Mouse (Mus musculus) liver, adult (tissue): ENCODE data around the gene Pros1.
A peak's percentile ranks its signal among the peaks of the same experiment; 100 is the strongest.

Source experiments
- GATA4 ChIP-seq: IDR thresholded peaks from 2 replicates; pipeline ENCODE4 v1.6.1; 2014; ENCODE audit warnings: mild to moderate bottlenecking, low read length; ENCODE audit not compliant: insufficient replicate concordance

The Pros1 gene

DNA sequence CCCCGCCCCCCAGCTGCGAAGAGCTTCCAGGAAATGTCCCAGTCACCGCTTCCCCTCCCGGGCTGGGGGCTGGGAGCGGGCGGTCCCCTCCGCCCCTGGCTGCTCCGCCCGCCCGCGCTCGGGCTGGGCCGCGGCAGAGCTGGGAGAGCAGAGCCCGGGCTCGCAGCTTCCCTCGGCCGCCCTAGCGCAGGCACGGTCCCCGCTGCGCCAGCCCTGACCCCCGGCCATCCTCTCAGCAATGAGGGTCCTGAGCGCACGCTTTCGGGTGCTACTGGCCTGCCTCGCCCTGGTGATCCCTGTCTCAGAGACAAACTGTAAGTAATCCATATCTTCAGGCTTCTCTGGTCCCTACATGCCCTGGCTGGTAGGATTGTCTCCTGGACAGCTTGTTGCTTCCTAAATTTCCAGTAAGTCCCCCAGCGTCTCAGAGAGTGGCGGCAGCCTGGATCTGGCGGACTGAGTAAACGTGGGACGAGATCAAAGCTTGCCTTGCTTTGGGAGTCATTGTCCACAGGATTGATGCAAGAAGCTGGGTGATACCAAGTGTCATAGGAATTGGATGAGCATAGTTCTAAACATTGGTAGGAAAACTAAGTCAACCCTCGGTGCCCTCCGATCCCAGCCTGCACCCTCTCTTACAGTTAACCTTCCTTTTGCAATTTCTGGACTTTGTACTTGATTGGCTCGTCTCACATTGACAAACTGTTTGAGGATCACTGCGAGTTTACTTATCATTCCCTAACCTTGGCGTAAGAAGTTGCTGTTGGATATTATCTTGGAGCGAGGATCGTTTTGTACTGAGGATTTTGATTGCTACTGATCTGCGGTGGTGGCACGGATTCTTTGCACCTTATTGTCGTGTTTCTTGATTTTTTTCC is at the start of gene Pros1:
Gene Pros1, plus strand, starts transcription at position 117 of the 878 bp plus-strand sequence.
- peak; percentile 65 for TF ChIP-seq GATA4

DNA sequence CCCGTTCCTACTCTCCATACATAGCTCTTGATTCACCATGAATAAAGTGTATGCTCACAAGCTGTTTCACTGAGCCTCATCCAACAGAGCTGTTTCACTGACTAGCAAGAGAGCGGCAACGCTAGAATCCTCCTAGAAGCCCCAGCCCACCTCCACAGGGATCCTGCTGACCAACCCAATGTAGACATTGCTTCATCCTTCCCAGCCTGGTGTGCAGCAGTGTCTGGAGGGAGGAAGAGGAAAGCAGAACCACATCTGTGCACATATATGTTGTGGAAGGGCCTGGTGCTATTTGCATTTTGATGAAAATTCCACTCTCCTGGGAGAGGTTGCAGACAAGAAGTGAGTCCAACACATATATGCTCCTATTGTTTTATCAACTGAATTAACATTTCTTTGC is 49.5 kb upstream of the Pros1 start:
- TF ChIP-seq GATA4 = no peak

DNA sequence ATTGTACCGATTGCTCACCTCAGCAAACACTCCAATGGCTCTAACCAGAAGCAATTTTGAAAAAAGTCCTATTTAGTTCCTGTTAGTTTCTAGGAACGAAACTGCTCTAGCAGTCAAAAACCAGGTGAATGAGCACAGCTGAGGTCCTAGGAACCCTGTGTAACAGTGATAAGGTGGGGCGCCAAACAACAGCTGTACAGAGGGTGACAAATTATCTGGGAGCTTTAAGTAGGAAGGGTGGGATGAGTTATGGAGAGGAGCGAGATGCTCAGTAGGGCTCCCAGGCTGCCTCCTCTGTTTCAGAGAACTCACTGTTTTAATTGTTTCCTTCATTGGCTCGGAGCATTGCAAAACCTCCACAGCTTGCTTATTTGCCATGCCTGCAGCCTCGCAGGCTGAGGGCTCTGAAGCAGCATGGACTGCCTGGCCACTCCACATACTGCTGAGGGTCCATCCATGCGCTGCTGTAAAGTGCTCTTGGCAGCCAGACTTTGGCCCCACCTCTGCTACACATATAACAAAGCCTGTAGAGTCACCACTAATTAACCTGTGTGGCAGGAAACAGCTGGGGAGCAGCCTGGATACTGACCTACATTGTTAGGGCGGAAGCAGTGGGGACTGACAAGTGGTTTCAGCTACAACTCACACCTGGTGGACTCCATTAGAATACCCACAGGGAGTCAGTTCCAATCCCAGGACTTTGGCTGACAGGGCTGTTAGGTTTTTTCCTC is 46.7 kb upstream of the Pros1 start:
- TF ChIP-seq GATA4 = no peak

DNA sequence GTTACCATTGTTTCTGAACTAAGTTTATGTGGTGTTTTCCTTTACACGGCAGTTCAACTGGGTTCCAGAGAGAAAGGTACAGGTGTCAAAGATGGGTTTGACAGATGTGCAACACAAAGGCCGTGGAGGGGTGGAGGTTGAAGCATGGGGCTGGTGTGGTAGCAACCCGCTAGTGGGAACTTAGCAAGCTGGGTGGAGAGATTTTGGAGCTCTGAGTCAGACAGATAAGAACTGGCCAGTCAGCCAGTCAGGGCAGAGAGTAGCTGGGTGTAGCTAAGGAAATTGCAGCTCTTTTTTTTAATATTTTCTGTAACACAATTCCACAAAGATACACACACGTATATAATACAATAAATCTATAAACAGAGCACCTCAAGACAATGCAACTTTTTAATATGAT is 43.3 kb upstream of the Pros1 start:
- no peak for TF ChIP-seq GATA4

DNA sequence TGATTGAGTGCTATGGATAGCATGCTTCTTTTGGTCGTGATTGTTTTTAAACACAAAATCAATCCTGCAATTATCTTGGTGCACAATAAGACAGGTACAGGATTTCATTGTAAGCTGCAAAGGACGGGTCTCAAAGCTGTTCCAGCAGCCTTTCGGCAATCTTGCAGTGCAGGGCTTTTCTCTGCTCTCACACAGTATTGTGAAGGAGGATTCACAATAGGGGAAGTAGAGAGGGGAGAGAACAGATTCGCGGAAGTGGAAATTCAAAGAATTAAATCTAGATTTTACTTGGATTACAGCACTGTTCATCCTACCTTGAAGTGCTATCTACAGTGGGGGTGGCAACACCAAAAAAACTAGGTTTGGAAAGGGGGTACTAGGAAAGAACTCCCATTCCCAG is 40.3 kb upstream of the Pros1 start:
- TF ChIP-seq GATA4 = no peak

DNA sequence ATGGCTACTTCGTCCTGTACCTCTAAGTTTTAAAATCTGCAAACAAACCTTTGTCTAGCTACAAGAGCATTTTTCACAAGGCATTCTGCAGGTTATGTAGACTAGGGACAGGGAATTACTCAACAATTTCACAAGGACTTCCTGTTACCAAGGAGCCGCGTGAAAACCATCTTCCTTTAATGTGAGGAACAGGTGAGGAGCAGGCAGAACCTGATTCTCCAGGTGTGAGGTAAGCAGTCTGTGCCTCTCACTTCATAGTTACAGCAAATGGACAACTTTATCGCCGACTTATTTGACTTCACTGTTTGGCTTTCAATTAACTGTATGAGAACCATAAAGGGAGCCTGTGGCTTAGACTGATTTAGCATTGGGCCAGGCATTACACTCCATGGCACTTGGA is 39.6 kb upstream of the Pros1 start, which contains the start of gene Stx19:
Gene Stx19, plus strand, starts transcription at position 186 of the 400 bp plus-strand sequence.
- no peak for TF ChIP-seq GATA4

DNA sequence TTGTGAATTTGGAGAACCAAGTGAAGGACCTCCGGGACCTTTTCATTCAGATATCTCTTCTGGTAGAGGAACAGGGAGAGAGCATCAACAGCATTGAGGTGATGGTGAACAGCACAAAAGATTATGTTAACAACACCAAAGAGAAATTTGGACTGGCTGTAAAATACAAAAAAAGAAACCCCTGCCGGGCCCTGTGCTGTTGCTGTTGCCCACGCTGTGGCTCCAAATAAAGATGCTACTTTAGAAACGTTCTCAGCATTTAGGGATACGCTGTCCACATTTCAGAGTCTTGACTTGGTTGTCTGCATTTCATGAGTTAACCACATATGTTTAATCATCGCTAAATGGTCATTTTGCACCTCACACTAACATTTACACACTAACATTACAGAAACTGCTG is 31.6 kb upstream of the Pros1 start:
- no peak for TF ChIP-seq GATA4

DNA sequence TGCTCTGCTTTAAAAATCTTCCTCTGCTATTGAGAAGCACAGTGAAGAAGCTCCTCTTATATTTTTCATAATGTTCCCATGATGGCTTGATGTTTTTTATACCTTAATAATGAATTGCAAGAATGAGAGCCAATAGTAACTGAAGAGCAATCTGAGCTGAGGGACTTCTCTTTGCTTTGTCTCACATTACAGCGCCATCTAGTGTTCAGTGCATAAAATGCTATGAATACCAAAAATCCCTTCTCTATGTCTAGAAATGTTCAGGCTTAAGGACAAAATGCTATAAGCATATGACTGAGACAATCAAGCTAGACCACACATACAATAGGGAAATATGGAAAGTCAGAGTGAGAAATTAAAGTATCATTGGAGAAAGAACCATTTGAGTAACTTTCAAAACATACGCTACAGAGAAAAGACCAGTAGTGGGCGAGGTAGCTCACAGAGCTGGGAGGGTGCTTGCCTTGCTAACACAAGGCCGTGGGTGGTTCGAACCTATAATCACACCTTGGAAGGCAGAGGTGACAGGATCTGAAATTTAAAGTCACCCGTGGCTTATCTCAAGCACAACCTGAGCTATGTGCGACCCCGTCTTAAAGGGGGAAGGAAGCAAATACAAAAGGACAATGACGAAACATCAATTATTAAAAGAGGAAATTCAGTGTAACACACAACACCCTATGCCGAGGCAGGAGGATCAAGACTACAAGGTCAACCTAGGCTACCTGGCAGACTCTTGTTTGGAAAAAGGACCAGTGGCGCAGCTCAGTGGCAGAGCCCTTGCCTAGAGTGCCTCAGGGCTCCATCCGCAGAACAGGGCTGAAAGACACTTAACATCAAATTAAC is 27.7 kb upstream of the Pros1 start:
- TF ChIP-seq GATA4 = no peak

DNA sequence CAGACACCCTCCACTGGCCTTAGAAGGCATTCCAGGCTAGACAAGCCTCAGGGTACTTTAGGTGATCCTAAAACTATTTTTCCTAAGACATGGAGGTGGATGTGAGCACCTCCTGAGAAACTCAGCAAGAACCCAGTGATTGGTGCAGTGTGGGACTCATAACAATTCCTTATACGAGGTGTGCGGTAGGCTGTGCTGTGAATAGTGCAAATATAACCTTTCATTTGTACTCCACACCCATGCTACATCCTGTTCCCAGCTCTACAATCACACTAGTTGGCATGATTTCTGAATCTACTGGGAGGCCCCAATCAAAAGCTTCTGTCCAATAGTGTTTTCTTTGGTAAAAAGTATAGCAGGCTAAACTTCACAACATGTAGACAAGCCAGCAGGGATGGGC is 22.1 kb upstream of the Pros1 start:
- TF ChIP-seq GATA4 = no peak

DNA sequence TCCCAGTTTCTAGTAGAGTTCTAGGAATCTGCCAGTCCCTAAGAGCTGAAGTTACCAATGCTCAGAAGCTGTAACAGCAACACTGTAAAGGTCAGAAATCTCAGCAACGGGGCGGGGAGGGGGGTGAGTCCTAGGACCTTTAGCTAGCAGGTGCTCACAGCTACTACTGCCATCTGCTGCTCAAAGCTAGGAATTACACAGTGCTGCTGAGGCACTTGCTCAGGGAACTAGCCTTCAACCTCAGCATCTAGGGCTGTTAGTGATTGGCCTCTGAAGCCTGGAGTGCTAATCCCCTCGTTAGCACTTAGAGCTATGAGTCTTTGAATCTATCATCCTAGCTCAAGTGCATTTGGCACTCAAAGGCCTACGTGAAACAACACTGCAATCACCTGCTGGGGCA is 21.6 kb upstream of the Pros1 start:
- no peak for TF ChIP-seq GATA4

DNA sequence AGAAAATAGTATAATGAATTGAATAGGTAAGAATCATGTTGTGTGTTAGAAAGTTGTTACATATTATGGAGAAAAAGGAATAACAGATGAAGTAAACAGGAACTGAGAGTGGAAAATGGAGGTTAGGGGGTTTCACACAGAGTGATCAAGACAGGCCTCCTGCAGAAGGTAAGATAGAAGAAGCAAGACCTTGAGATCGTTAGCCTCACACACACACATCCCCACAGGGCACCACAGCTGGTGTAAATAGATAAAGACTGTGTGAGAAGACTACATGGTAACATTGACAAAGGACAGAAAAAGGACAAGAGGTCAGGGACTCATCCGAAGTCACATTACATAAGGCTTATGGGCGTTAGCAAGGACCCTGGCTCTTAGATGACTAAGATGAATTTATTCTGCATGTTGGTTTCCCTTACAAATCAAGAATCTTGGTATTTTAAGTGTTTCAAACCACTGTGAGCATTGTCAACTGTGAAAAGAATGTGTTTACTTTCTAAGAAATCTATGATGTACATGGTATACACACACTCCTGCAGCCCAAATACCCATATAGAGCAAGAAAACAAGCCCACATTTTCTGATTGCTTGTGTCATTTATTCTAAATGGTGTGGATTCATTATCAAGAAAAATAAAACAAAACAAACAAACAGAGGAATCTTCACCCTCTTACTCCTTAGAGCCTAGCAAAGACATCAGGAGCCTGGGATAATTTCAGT is 19.9 kb upstream of the Pros1 start:
- TF ChIP-seq GATA4 = no peak

DNA sequence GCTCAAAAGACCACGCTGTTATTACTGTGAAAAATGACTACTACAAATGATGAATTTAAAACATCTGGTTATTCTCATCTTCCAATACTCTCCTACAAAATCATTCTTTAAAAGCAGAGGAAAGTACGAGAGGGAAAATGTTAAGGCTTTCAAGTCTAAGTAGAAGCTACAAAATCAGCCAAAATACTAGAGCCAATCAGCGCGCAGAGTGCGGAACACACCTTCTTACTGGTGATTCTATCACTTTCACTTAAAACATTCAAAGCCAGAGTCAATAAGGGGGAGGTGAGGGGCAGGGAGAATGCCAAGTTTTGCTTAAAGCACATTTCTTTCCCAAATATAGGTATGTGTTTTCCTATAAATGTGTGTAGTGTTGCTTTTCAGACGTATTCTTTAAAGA is 8.8 kb upstream of the Pros1 start:
- no peak for TF ChIP-seq GATA4

DNA sequence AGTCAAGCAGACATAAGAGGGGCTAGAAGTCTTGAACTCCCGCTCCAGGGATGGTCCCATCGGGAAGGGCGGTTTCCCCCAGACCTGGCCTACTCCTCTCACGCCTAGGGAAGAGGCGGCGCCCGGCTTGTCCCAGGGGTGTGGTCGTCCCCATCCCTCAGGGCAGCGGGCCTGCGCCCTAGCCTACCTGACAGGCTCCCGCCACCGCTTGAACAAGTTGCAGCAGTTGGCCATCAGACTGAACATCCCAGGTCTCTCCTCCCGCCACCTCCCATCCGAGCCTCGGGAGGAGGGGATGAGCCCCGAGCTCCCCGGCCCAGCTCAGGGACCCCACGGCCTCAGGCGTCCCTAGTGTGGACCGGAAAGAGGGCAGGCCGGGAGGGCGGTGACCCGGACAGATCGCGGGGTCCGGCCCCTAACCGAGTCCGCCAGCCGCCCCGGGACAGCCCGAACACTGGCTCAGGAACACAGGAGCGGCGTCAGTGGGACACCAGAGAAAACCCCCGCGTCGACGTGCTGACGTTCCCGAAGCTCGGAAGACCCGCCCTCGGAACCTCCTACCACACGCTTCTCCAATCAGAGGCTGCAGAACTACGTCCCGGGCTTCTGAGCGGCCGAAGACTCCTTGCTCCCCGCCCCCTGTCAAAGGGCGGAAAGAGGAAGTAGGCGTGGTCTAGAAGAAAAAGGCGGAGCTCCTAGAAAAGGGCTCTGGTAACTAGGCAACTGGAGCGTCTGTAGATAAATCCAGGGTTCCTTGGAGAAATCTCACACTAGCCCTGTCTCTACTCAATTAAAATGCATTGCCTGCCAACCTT is 7.4 kb upstream of the Pros1 start, which contains the start of gene Arl13b:
Gene Arl13b, minus strand, starts transcription at position 543 of the 815 bp plus-strand sequence.
- peak; percentile 23; the same call in 1 of the 2 replicates for TF ChIP-seq GATA4
